Mouse (Mus musculus): ENCODE data around the gene Cdkal1. TPM values are rescaled to one million over a fixed set of nuclear protein-coding genes. Genes with fewer than 3 reads are reported as not detected.

Cdkal1 gene
- polyA plus RNA-seq, 1 experiment, result 1.2 TPM

DNA sequence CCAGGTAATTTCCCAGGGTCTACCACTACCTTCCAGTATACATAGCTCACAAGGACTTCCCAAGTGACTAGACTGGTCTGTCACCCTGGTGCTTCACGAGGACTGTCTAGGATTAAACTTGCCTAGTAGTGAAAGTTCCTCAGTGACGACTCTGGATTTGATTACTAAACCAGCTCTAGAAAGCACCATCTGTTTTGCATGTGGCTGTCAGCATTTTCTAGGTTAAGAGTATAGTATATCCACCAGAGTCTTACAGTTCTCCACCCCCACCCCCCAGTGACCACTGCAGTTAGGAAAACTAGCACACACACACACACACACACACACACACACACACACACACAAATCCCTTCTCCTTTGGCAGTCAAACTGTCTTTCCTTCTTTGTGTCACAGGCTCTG is 670.9 kb downstream of the Cdkal1 start:
- H3K27me3 ChIP-seq (ENCODE audit: control insufficient read depth, insufficient read depth, low read length), result no peaks in the 10 kb centered on the region
- H3K4me1 ChIP-seq (ENCODE audit: control insufficient read depth, insufficient read depth, insufficient read length), result no peaks in the 10 kb centered on the region
- H3K4me3 ChIP-seq (ENCODE audit: extremely low read depth, insufficient read depth, insufficient read length), result no peak overlapping the region
- TF ChIP-seq CTCF (IDR thresholded peaks at IDR 0.05; ENCODE audit: extremely low read depth, insufficient read depth, insufficient read length, insufficient replicate concordance), result no peak
- TF ChIP-seq POLR2A (IDR thresholded peaks at IDR 0.05; ENCODE audit: low read depth, low read length), result no peak
- 92% methylated on average over 2 of the region's 2 CpGs for WGBS
- no peak overlapping the region for H3K27ac ChIP-seq (ENCODE audit: insufficient read depth, low read length)
- H3K36me3 ChIP-seq (ENCODE audit: control insufficient read depth, insufficient read depth, low read length), result no peaks in the 10 kb centered on the region
- DNase-seq (ENCODE audit: low read depth in 1 of 2, low spot score in 2 of 2), result no peak

DNA sequence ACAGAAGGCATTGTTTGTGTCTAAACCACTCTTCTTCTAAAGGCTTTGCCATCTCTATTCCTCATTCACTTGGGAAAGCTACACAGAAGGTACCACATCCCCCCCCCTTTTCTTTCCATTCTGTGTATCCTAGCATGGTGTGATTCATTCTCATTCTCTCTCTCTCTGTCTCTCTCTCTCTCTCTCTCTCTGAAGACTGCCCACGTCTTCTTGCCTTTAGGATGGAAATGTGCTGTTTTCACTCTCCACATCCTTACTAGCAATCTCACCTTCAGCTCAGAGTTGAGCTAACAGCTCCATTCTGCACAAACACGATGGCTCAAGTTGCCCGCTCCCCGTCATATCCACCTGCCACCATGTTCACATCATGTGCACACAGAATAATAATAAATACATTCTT is 675.6 kb downstream of the Cdkal1 start:
- no peak for DNase-seq (ENCODE audit: low read depth in 1 of 2, low spot score in 2 of 2)
- Histone ChIP-seq H3K4me1 (ENCODE audit: control insufficient read depth, insufficient read depth, insufficient read length) (no peaks in the 10 kb centered on the region), H3K27me3 (ENCODE audit: control insufficient read depth, insufficient read depth, low read length) (no peaks in the 10 kb centered on the region), H3K27ac (ENCODE audit: insufficient read depth, low read length) (no peak overlapping the region), H3K36me3 (ENCODE audit: control insufficient read depth, insufficient read depth, low read length) (no peaks in the 10 kb centered on the region), H3K4me3 (ENCODE audit: extremely low read depth, insufficient read depth, insufficient read length) (no peak overlapping the region)
- WGBS, result 88% methylated on average over 4 of the region's 4 CpGs
- TF ChIP-seq CTCF (IDR thresholded peaks at IDR 0.05; ENCODE audit: extremely low read depth, insufficient read depth, insufficient read length, insufficient replicate concordance), result no peak
- TF ChIP-seq POLR2A (IDR thresholded peaks at IDR 0.05; ENCODE audit: low read depth, low read length), result no peak

DNA sequence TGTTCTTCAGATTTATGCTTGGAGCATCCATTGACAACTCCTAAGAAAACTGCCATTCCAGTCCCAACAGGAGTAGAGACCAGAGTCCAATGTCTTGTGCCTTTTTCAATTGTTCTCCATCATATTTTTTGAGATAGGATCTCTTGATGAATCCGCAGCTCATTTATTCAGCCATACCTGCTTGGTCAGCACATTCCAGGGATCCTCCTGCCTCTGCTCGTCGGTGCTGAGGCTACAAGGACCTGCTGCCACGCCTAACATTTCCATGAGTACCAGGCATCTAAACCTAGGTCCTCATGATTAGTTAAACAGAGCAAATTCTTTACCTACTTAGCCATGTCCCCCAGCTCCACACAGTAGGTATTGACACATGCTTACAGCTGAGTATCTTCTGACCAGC is 676.2 kb downstream of the Cdkal1 start:
- 90% methylated on average over 4 of the region's 4 CpGs for WGBS
- H3K4me3 ChIP-seq (ENCODE audit: extremely low read depth, insufficient read depth, insufficient read length), result no peak overlapping the region

DNA sequence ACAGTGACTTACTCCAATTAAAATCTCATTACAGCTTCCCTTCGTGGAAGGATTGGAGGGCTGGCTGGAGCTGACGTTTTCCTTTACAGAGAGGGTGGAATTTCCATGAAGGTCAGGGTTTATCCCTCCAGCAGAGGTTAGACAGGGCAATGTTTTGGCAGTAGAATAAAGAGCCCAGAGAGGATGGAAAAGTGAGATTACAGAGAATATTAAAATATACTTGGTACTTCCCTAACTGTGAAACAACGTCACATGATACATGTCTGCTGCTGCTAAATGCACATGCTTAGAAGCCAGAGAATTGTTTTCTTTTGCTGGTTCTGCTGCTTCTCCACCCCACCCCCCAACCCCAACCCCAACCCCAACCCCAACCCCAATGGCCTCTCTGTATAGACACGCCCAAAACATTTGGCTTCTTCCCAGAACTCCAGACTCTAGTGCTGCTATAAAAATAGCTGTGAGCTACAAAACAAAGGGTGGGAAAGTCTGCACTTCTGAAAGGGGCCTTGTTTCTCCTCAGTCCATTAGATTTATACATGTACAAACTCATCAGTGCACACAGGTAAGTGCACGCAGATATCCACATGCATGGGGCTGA is 677.5 kb downstream of the Cdkal1 start:
- TF ChIP-seq CTCF (IDR thresholded peaks at IDR 0.05; ENCODE audit: extremely low read depth, insufficient read depth, insufficient read length, insufficient replicate concordance), result no peak
- TF ChIP-seq POLR2A (IDR thresholded peaks at IDR 0.05; ENCODE audit: low read depth, low read length), result no peak
- H3K4me3 ChIP-seq (ENCODE audit: extremely low read depth, insufficient read depth, insufficient read length), result no peak overlapping the region
- WGBS, result 79% methylated on average over 5 of the region's 5 CpGs

More for the DNA sequence above, 676.2 kb downstream of the Cdkal1 start:
- TF ChIP-seq CTCF (IDR thresholded peaks at IDR 0.05; ENCODE audit: extremely low read depth, insufficient read depth, insufficient read length, insufficient replicate concordance) (no peak), POLR2A (IDR thresholded peaks at IDR 0.05; ENCODE audit: low read depth, low read length) (no peak)
- no peaks in the 10 kb centered on the region for H3K36me3 ChIP-seq (ENCODE audit: control insufficient read depth, insufficient read depth, low read length)
- no peaks in the 10 kb centered on the region for H3K4me1 ChIP-seq (ENCODE audit: control insufficient read depth, insufficient read depth, insufficient read length)
- no peaks in the 10 kb centered on the region for H3K27me3 ChIP-seq (ENCODE audit: control insufficient read depth, insufficient read depth, low read length)
- H3K27ac ChIP-seq (ENCODE audit: insufficient read depth, low read length), result no peak overlapping the region
- no peak for DNase-seq (ENCODE audit: low read depth in 1 of 2, low spot score in 2 of 2)

DNA sequence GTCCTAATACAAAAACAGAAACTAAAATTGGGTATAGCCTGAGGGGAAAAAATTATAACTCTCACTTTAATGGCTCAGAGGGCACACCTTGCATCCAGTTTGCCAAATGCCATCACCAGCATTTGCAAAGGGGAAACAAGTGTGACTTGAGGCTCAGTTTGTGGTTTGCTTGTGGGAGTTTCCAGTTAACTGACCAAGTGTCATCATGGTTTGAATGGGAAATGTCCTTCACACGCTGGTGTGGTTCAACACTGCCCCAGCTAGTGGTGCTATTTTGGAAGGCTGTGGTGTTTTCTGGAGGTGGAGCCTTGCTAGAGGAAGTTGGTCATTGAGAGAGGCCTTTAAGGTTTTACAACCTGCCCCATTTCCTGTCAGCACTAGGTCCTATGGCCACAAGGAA is 686.1 kb downstream of the Cdkal1 start:
- H3K27me3 ChIP-seq (ENCODE audit: control insufficient read depth, insufficient read depth, low read length), result no peaks in the 10 kb centered on the region

More for the DNA sequence above, 677.5 kb downstream of the Cdkal1 start:
- H3K27ac ChIP-seq (ENCODE audit: insufficient read depth, low read length), result no peak overlapping the region
- H3K4me1 ChIP-seq (ENCODE audit: control insufficient read depth, insufficient read depth, insufficient read length), result no peaks in the 10 kb centered on the region
- H3K27me3 ChIP-seq (ENCODE audit: control insufficient read depth, insufficient read depth, low read length), result no peaks in the 10 kb centered on the region
- no peak for DNase-seq (ENCODE audit: low read depth in 1 of 2, low spot score in 2 of 2)
- no peaks in the 10 kb centered on the region for H3K36me3 ChIP-seq (ENCODE audit: control insufficient read depth, insufficient read depth, low read length)

DNA sequence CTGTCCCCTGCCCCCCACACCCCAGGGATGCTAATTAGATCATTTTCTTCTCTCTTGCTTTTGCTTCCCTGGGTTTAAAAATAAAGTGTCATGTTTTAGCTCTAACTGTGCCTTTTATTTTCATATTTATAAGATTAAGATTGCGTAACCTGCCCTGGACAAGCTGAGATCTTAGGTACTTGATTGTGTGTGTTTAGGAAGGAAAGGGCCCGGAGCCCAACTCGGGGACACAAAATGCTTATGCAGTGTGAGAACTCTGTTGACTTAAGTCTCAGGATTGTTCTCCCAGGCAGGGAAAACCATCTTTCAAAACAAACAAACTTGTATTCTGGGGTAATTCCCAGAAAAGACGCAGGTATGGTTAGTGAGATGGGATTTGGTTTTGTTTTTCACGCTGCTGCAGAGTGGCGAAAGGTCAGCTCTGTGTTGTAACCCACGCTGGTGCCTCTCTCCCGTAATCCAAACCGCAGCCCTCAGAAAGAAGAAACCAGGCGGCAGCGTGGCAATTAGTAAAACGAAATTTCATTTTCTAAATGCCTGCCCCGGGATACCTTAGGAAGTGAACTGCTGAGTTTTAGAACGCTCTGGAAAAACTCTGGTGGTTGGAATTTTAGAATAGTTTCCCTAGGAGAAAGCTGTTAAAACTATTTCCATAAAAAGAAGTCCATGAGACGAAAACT is 690.5 kb downstream of the Cdkal1 start:
- Histone ChIP-seq H3K27ac (ENCODE audit: insufficient read depth, low read length) (no peak overlapping the region), H3K4me3 (ENCODE audit: extremely low read depth, insufficient read depth, insufficient read length) (no peak overlapping the region), H3K27me3 (ENCODE audit: control insufficient read depth, insufficient read depth, low read length) (no peaks in the 10 kb centered on the region), H3K4me1 (ENCODE audit: control insufficient read depth, insufficient read depth, insufficient read length) (no peaks in the 10 kb centered on the region), H3K36me3 (ENCODE audit: control insufficient read depth, insufficient read depth, low read length) (no peaks in the 10 kb centered on the region)
- 73% methylated on average over 15 of the region's 15 CpGs for WGBS
- DNase-seq (ENCODE audit: low read depth in 1 of 2, low spot score in 2 of 2), result no peak
- no peak for TF ChIP-seq POLR2A (IDR thresholded peaks at IDR 0.05; ENCODE audit: low read depth, low read length)
- TF ChIP-seq CTCF (IDR thresholded peaks at IDR 0.05; ENCODE audit: extremely low read depth, insufficient read depth, insufficient read length, insufficient replicate concordance), result no peak

More for the DNA sequence above, 686.1 kb downstream of the Cdkal1 start:
- WGBS, result 17% methylated on average over 1 of the region's 1 CpGs
- H3K36me3 ChIP-seq (ENCODE audit: control insufficient read depth, insufficient read depth, low read length), result no peaks in the 10 kb centered on the region
- no peaks in the 10 kb centered on the region for H3K4me1 ChIP-seq (ENCODE audit: control insufficient read depth, insufficient read depth, insufficient read length)
- H3K27ac ChIP-seq (ENCODE audit: insufficient read depth, low read length), result no peak overlapping the region
- TF ChIP-seq CTCF (IDR thresholded peaks at IDR 0.05; ENCODE audit: extremely low read depth, insufficient read depth, insufficient read length, insufficient replicate concordance), result no peak
- no peak for TF ChIP-seq POLR2A (IDR thresholded peaks at IDR 0.05; ENCODE audit: low read depth, low read length)
- no peak for DNase-seq (ENCODE audit: low read depth in 1 of 2, low spot score in 2 of 2)
- no peak overlapping the region for H3K4me3 ChIP-seq (ENCODE audit: extremely low read depth, insufficient read depth, insufficient read length)
